Mouse (Mus musculus): ENCODE results near the gene Golga4. TPM values are rescaled to one million over a fixed set of nuclear protein-coding genes. Genes with fewer than 3 reads are reported as not detected.

The Golga4 gene
- polyA plus RNA-seq, 1 experiment, result 302 TPM

- Histone ChIP-seq H3K27ac (ENCODE audit: insufficient read depth, low read depth, low read length) (no peak overlapping the region), H3K4me1 (ENCODE audit: control insufficient read depth, insufficient read depth, low read length) (peaks cover 6% of the 10 kb centered on the region), H3K4me3 (ENCODE audit: insufficient read depth, low read depth, low read length) (no peak overlapping the region)
- WGBS, result 85% methylated on average over 3 of the region's 3 CpGs
- TF ChIP-seq POLR2A (IDR thresholded peaks at IDR 0.05; ENCODE audit: insufficient read depth, low read depth, low read length) (no peak), CTCF (IDR thresholded peaks at IDR 0.05; ENCODE audit: insufficient read depth, low read depth, low read length) (no peak)
Measured at GRCm38 (mm10) chr9:118529783-118530182, 23.7 kb downstream of the Golga4 start.

- 91% methylated on average over 6 of the region's 6 CpGs for WGBS
- no peak overlapping the region for H3K27ac ChIP-seq (ENCODE audit: insufficient read depth, low read depth, low read length)
Measured at GRCm38 (mm10) chr9:118530679-118531078, 24.6 kb downstream of the Golga4 start.

GRCm38 (mm10) chr9:118532516-118533205, 26.6 kb downstream of the Golga4 start:
- TF ChIP-seq CTCF (IDR thresholded peaks at IDR 0.05; ENCODE audit: insufficient read depth, low read depth, low read length) (no peak), POLR2A (IDR thresholded peaks at IDR 0.05; ENCODE audit: insufficient read depth, low read depth, low read length) (no peak)
- no peak overlapping the region for H3K4me3 ChIP-seq (ENCODE audit: insufficient read depth, low read depth, low read length)
- 67% methylated on average over 7 of the region's 7 CpGs for WGBS

More at GRCm38 (mm10) chr9:118530679-118531078, 24.6 kb downstream of the Golga4 start:
- no peak overlapping the region for H3K4me3 ChIP-seq (ENCODE audit: insufficient read depth, low read depth, low read length)
- TF ChIP-seq POLR2A (IDR thresholded peaks at IDR 0.05; ENCODE audit: insufficient read depth, low read depth, low read length), result no peak
- peaks cover 6% of the 10 kb centered on the region for H3K4me1 ChIP-seq (ENCODE audit: control insufficient read depth, insufficient read depth, low read length)

GRCm38 (mm10) chr9:118536946-118537345, 30.9 kb downstream of the Golga4 start:
- Histone ChIP-seq H3K27ac (ENCODE audit: insufficient read depth, low read depth, low read length) (no peak overlapping the region), H3K4me3 (ENCODE audit: insufficient read depth, low read depth, low read length) (no peak overlapping the region), H3K4me1 (ENCODE audit: control insufficient read depth, insufficient read depth, low read length) (peaks cover 6% of the 10 kb centered on the region)
- TF ChIP-seq POLR2A (IDR thresholded peaks at IDR 0.05; ENCODE audit: insufficient read depth, low read depth, low read length) (no peak), CTCF (IDR thresholded peaks at IDR 0.05; ENCODE audit: insufficient read depth, low read depth, low read length) (no peak)
- 92% methylated on average over 6 of the region's 6 CpGs for WGBS

More at GRCm38 (mm10) chr9:118532516-118533205, 26.6 kb downstream of the Golga4 start:
- Histone ChIP-seq H3K27ac (ENCODE audit: insufficient read depth, low read depth, low read length) (no peak overlapping the region), H3K4me1 (ENCODE audit: control insufficient read depth, insufficient read depth, low read length) (peaks cover 6% of the 10 kb centered on the region)

- TF ChIP-seq CTCF (IDR thresholded peaks at IDR 0.05; ENCODE audit: insufficient read depth, low read depth, low read length) (no peak), POLR2A (IDR thresholded peaks at IDR 0.05; ENCODE audit: insufficient read depth, low read depth, low read length) (no peak)
- Histone ChIP-seq H3K4me3 (ENCODE audit: insufficient read depth, low read depth, low read length) (no peak overlapping the region), H3K27ac (ENCODE audit: insufficient read depth, low read depth, low read length) (no peak overlapping the region), H3K4me1 (ENCODE audit: control insufficient read depth, insufficient read depth, low read length) (peaks cover 6% of the 10 kb centered on the region)
- WGBS, result 82% methylated on average over 9 of the region's 9 CpGs
Measured at GRCm38 (mm10) chr9:118537463-118538339, 31.6 kb downstream of the Golga4 start.

GRCm38 (mm10) chr9:118541851-118542250, 35.8 kb downstream of the Golga4 start:
- 91% methylated on average over 8 of the region's 8 CpGs for WGBS
- no peaks in the 10 kb centered on the region for H3K4me1 ChIP-seq (ENCODE audit: control insufficient read depth, insufficient read depth, low read length)
- TF ChIP-seq POLR2A (IDR thresholded peaks at IDR 0.05; ENCODE audit: insufficient read depth, low read depth, low read length), result no peak
- TF ChIP-seq CTCF (IDR thresholded peaks at IDR 0.05; ENCODE audit: insufficient read depth, low read depth, low read length), result no peak

GRCm38 (mm10) chr9:118545146-118545545, 39.1 kb downstream of the Golga4 start:
- no peaks in the 10 kb centered on the region for H3K4me1 ChIP-seq (ENCODE audit: control insufficient read depth, insufficient read depth, low read length)
- TF ChIP-seq CTCF (IDR thresholded peaks at IDR 0.05; ENCODE audit: insufficient read depth, low read depth, low read length) (no peak), POLR2A (IDR thresholded peaks at IDR 0.05; ENCODE audit: insufficient read depth, low read depth, low read length) (no peak)
- no peak overlapping the region for H3K27ac ChIP-seq (ENCODE audit: insufficient read depth, low read depth, low read length)
- H3K4me3 ChIP-seq (ENCODE audit: insufficient read depth, low read depth, low read length), result no peak overlapping the region
- 53% methylated on average over 6 of the region's 6 CpGs for WGBS

More at GRCm38 (mm10) chr9:118541851-118542250, 35.8 kb downstream of the Golga4 start:
- Histone ChIP-seq H3K4me3 (ENCODE audit: insufficient read depth, low read depth, low read length) (no peak overlapping the region), H3K27ac (ENCODE audit: insufficient read depth, low read depth, low read length) (no peak overlapping the region)

- Histone ChIP-seq H3K4me1 (ENCODE audit: control insufficient read depth, insufficient read depth, low read length) (no peaks in the 10 kb centered on the region), H3K27ac (ENCODE audit: insufficient read depth, low read depth, low read length) (no peak overlapping the region), H3K4me3 (ENCODE audit: insufficient read depth, low read depth, low read length) (no peak overlapping the region)
- TF ChIP-seq CTCF (IDR thresholded peaks at IDR 0.05; ENCODE audit: insufficient read depth, low read depth, low read length), result no peak
- no peak for TF ChIP-seq POLR2A (IDR thresholded peaks at IDR 0.05; ENCODE audit: insufficient read depth, low read depth, low read length)
- 97% methylated on average over 12 of the region's 12 CpGs for WGBS
Measured at GRCm38 (mm10) chr9:118548651-118549050, 42.6 kb downstream of the Golga4 start.

All from olfactory bulb, adult 2 months (tissue).